Mouse (Mus musculus): ENCODE data around the gene Ccdc83.

The Ccdc83 gene

DNA sequence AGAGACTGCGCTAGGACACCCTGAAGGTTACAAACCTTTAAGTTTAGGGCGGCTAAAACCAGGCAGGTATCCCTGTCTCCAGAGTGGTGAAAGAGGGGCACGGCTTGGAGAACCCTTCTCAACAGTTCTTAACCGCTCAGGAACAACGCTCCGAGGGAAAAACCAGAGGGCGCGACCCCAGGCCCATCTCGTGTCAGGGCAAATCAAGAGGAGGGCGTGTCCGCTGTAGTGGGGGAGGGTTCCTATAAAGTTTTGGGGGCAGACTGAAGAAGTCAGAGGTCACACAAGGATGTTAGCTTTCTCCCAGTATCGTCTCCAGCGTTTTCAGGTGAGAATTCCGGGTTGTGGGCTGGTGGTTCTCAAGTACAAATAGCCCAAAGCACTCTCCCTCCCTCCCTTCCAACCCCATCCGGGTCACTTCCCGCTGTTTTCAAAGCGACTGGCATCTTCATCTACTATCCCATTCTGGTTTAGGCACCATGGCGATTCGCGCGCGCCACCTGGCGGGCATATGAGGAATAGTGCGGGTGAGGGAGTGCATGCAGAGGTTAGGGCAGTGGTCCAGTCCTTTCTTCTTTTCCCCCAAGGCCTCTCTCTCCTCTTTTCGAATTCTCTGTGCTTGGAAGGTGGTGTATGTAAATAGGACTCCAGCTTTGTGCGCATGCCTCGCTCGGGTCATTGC is at the start of gene Ccdc83:
Gene Ccdc83 (minus strand): TSS at position 489 of the 682 bp plus-strand sequence.
- DNase-seq (ENCODE audit: low read depth, low spot score), result peak; percentile 63

DNA sequence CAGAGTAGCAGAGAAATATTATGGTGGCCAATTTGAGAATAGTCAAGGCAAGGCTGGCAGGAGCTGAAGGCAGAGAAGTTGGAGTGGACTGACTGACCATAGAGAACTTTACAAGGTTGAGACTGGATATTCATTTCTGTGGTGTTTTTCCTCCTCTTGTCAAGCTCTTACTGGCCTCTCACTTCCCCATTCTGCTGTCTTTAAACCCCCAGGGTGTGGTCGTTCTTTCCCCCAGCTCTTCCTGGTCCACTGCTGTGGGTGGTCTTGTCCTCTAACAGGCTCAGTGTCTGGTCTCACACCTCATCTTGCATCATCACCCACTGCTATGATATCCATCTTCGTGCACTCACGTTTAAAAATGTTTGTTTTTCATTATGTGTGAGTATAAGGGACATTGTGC is 47.8 kb upstream of the Ccdc83 start:
- DNase-seq (ENCODE audit: low read depth, low spot score), result no peak

DNA sequence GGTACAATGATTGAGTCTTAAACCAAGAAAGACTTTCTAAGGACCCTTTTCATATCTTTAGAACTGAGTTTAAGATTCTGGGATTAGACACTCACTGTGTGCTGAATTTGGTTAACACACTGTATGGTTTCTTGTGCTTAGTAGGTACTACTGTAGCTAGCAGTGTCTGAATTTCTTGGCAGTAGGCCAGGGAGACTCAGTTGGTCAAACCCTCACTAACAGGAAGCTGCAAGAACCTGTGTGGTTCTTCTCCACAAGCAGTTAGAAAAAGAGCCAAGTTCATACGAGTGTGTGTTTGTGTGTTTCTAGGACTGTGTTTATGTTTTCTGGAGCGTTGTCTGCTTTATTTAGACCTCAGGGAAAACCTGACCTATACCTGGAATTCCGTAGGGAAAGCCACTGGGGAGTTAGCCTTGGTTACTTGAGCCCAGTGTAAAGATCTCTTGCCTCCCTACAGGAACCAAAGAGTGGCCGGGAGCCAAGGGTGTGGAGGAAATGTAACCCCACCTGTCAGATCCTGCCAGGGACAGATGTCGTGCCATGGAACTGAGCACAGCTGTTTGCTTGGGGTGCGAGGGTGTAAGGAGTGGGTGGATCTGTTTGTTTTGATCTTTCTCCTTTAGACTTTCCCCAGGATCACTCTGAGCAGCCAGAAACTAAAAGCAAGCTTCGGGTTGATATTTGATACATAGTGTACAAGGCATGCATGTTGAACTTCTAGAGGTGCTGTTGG is 46.7 kb upstream of the Ccdc83 start:
- peak; percentile 27 for DNase-seq (ENCODE audit: low read depth, low spot score)

DNA sequence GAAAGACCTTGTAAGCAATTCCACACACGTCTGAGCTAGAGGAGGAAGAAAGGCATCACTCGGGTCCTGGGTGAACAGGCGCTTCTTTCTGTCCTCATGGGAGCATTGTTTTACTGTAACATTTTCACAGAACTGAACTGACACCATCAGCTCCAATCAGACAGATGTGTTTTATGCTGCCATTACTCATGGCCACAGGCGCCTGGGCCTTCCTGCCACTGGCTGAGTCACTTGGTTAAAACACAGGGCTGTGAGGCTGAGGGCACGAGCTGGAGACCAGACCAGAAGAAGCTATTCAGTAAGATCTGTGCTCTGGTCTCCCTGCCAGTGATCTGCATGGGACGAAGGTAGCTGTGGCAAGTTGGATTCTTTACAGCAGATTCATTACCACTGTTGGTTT is 42.4 kb upstream of the Ccdc83 start:
- DNase-seq (ENCODE audit: low read depth, low spot score), result no peak

DNA sequence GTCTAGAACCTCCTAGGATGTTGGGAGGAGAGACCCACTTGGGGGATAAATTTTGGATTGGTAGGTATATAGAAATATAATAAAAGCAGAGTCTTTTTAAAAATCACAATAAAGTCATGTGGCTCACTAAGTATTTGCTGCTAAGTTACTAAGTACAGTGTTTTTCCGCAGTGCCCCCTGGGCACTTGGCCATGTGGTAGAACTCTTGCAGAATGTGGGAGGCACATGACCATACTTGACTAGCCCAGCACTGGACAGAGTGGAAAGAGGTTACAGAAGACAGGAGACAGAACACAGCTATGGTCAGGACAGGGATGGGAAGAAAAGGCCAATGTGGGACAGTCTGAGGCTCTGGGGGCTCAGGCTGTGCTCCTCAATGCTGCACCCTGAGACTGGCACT is 41.4 kb upstream of the Ccdc83 start:
- DNase-seq (ENCODE audit: low read depth, low spot score), result no peak

DNA sequence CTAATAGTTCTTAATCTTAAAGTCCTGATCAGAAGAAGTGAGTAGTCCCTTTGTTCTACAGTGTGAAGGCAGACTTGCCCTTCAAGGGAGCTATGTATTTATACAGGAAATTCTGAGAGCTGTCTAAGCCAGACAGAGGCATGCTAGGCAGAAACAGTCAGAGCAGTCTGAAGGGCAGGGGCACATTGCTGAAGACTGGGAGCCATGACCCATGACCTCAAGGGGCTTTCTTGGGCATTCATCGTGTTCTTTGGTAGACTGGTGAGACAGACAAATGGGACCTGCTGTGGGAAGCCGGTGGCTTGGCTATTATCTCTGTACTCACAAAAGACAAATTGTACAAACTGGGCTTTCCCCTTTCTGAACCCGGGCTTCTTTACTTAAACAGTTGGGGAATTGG is 40.5 kb upstream of the Ccdc83 start:
- DNase-seq (ENCODE audit: low read depth, low spot score), result no peak

DNA sequence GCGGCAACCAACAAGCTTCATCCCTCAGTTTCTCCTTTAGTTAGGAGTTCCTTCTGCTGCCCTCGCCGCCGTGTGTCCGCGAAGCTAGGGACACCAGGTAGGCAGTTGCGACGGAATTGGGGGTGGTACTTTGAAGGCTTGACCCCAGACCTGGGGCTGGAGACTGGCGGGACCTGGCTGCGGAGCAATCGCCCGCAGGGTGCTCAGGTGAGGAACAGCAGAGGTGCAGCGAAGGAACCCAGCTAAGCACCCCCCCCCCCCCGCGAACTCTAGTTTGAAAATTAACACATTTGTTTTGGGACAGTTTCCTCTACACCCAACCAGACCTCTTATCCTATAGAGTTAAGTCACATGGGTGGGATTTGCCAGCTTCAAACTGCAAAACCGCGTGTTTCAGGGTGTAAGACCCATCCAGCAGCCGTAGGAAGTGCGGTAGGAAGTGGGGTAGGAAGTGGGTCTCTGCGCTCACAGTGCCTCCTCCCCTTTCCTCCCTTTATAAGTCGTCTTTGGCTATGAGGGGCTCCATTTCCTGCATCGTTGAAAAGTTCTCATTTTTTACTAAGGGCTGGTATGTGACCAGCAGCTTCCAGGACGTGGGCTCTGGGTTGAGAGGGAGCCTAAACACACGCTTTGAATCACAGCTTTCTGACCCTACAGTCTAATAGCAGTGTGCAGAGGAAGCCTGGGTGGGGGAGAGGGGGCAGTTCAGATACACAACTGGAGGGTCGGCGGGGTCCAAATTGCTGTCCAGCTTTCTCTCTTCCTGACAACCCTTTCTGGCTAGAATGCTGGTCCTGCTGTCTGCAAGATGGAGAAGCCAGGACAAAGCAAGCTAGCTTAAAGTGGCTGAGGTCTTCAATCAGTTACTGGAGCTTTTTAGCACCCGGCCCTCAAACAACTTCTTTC is 37.3 kb upstream of the Ccdc83 start:
- peak; percentile 67 for DNase-seq (ENCODE audit: low read depth, low spot score)

DNA sequence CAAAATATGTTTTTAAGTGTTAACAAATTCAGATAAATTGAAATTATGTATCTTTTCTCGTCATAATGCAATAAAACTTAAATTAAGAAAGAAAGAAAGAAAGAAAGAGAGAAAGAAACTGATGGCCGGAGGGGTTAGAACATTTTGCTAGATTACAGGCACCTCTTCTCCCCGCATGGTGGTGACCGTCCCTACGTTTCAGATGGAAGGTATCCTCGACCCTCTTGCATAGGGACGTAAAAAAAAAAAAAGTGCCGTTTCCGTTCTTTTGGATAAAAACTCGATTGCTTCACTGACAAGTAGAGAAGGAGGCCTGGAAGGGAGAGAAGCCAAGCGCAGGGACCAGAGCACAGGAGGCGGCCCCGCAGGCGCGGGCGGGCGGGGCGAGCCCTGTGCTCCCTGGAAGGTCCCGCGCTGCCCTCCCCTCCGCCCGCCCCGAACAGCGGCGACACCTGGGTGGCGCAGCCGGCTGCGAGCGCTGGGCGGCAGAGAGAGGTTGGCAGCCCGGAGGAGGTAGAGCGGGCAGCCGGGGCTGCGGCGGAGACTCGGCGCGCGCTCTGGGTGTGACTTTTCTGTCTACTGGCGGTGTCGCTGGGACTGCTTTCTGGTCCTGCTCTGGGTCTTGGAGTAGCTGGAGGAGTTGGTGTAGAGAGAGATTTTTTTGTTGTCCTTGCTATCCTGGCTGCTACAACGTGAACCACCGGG is 36.5 kb upstream of the Ccdc83 start, which contains the start of gene Sytl2:
Gene Sytl2 (plus strand): TSS at position 311 of the 705 bp plus-strand sequence.
- peak; percentile 79 for DNase-seq (ENCODE audit: low read depth, low spot score)

DNA sequence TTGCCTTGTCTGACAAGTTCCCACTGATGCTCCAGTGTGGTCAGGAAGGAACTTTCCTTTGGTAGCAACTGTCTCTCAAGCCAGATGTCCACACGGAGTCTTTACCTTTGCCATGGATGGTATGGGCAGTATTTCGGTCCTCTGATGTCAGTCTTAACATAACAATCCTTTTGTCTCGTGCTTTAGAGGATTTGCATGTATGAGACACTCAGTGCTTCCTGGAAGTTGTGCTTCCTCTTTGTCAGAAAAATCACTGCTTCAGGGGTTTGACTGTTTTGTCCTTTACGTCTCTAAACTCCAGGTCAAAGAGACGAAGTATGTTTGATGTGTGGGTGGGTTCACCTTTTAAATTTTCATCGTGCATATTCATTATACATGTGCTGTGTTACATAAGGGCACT is 26.3 kb upstream of the Ccdc83 start:
- DNase-seq (ENCODE audit: low read depth, low spot score), result no peak

DNA sequence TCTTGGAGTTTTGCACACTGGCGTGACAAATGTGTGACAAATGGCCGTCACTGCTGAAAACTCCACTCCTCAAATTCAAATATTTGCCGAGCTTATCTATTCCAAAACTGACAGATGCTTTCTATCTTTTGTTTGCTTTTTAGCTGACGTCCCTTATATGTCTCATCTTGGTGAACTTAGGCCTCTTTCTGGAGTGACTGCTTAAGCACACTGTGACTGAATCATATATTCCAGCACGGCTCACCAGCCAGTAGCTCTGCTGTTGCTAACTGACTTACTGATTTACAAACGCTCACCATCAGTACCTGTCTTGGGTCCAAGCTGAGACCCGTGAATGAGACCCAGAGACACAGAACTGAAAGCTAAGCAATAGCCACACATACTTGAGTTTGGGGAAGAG is 19.2 kb upstream of the Ccdc83 start:
- DNase-seq (ENCODE audit: low read depth, low spot score), result no peak

DNA sequence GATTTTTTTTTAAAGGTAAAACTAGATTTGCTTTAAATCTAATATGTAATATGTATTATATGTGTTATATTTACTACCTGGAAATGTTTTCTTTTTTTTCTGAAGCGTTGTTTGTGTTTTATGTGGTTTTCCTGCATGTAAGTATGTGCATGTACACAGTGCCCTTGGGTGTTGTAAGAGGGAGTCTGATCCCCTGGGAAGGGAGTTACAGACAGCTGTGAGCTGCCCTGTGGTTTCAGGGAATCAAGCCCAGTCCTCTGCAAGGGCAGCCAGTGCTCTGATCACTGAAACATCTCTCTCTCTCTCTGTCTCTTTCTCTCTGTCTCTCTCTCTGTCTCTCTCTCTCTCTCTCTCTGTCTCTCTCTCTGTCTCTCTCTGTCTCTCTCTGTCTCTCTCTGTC is 17.2 kb upstream of the Ccdc83 start:
- DNase-seq (ENCODE audit: low read depth, low spot score), result no peak

DNA sequence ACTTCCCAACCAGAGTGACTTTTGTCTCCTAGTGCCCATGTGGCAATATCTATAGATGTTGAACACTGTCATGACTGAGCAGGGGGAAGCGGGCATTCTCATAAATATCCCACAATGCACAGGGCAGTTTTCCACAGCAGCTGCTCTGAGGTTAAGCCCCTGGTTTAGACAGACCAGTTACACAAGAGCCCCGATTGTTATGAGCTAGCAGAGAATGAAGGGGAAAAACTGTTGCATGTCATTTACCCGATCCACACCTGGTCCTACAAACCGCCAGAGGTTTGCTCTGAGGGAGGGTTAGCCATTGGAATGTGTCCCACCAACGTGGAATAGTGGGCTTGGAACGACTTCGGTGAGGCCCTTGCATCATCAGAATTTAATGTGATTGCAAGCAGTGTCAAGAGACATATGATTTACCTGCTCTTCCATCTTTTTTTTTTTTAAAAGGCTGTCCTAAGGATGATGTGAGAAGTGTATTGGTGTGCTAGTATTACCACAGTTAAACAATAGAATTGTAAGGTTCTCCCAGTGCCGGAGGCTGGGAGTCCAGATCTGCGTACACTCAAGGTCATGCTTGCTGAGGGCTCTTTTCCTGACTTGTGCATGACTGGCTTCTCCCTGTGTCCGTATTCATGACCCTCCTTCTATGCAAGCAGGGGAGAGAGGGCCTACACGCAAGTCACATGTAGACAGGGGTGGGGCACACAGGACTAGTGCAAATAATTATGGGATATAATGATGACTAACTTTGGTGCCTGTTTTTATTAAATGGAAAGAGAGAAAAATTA is 16.4 kb upstream of the Ccdc83 start:
- no peak for DNase-seq (ENCODE audit: low read depth, low spot score)

DNA sequence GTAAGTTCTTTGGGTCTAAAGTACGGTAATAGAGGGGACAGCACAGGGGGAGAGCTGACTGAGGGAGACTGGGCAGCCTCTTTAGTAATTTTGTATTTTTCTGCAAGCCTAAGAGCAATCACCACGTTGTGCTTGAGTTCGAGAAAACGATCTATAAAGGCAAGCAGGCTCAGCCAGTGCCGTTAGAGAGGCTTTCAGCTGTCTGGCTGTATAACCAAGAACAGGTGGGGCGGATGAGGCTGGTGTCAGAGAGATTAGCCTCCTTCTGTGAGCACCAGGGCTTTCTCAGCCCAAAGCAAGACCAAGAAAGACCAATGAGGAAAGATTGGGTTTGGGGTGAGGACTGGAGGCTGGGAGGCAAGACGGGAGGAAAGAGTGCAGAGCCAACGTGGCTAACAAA is 15.3 kb upstream of the Ccdc83 start:
- DNase-seq (ENCODE audit: low read depth, low spot score), result no peak

DNA sequence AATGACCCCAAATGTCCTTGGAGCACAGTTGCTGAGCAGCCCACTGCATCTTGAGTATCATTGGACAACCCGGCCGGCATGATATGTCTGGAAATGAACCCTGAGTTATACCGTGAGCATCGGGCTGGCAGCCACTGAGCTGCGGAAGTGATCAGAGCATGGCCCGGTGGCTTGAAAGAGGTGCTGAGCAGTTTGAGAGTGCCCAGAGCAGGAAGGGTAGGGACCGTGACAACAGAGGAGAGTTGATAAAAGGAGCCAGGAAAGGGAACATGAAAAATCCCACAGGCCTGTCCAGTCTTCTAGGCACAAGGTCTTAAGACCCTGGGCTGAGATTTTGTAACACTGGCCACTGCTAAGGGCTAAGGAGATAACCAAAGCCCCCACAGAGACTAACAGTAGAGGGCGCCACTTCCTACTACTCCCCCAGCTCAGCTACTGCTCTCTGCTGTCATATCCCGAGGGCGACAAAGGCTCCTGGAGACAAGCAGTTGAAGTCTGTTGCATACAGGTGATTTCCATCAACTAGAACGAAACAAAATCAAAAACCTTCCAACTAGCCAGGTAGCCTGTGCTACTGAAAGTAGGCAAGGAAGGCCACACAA is 14.8 kb upstream of the Ccdc83 start:
- DNase-seq (ENCODE audit: low read depth, low spot score), result peak; percentile 63

DNA sequence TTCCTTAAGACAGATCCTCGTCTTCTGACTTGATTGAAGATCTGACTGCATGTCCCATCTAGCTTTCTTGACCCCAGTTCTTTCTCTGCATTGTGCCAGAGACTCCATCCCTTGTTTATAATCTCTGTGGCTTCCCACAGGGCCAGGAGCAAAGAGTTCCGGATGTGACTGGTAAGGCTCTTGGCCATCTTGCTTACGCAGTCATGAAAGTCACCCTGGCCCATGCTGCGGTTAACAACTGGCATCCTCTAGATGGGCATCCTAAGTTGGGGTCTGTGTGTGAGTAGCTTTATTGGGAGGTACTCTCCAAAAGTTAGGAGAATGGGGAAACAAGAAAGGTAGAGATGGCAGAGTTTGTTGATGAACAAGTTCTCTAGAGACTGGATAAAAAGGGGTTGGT is 13.6 kb upstream of the Ccdc83 start:
- no peak for DNase-seq (ENCODE audit: low read depth, low spot score)

DNA sequence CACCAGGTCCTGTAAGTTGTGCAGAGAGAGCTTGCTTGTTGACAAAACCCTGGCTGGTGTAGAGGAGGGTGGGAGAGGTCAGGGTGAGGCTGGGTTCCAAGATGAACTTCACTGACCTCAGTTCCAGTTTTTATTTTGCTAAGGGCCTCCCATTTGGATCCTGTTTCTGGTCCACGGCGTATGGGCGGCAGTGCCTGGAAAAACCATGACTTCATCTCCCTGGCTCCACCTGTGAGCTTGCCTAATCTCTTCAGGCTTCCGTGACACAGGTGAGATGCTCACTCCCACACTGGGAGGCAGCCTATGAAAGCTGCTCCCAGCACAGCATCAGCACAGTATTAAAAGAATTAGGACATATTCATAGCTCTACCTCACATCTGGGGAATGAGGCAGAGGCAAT is 12.2 kb upstream of the Ccdc83 start:
- DNase-seq (ENCODE audit: low read depth, low spot score), result no peak

DNA sequence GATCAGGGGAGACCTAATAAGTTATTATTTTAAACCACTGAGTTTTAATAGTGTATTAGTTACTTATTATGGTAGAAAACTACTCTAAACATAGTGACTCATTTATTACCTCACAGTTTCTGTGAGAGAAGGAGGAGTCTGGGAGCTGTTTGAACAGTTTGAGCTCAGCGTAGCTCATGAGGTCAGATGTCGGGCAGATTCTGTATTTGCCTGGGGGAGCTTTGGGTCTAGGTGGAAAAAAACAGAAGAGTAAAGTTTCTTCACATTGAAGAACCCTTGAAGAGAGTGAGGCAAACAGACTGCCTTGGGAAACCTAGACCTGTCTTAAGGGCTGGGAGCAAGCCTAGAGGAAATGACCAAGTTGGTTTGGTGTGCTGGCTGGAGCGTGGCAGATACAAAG is 11.7 kb upstream of the Ccdc83 start:
- no peak for DNase-seq (ENCODE audit: low read depth, low spot score)

DNA sequence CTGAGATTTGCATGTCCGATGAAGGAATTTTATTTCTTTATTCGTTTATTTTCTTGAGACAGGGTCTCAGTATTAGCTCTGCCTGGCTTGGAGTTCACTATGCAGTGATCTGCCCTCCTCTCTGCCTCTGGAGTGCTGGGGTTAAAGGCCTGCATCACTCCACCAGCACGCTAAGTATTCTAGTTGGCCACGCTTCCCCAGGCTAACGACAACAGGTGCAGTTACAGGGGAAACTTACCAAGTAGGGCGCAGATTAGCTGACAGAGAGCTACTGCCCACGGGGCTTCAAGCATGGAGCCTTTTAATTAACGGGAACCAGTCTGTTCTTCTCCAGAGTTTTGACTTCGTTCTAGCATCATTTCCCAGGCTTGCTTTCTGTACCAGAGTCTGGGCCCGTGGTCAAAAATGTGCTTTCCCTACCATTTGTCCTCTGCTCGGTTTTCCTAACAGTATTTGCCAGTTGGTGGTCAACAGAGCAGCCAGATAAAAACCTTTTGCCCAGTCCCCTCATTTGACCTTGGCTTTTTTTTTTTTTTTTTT is 9.1 kb upstream of the Ccdc83 start:
- DNase-seq (ENCODE audit: low read depth, low spot score), result no peak

DNA sequence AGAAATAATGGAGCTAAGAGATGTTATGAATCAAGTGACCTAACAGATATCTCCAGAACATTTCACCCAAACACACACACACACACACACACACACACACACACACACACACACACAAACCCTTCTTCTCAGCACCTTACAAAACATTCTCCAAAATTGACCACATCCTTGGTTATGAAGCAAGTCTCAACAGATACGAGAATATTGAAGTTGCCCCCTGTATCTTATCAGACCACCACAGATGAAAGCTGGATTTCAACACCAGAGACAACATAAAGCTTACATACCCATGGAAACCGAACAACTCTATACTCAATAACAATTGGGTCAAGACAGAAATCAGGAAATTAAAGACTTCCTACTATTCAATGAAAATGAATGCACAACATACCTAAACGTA is 4.6 kb upstream of the Ccdc83 start:
- no peak for DNase-seq (ENCODE audit: low read depth, low spot score)

DNA sequence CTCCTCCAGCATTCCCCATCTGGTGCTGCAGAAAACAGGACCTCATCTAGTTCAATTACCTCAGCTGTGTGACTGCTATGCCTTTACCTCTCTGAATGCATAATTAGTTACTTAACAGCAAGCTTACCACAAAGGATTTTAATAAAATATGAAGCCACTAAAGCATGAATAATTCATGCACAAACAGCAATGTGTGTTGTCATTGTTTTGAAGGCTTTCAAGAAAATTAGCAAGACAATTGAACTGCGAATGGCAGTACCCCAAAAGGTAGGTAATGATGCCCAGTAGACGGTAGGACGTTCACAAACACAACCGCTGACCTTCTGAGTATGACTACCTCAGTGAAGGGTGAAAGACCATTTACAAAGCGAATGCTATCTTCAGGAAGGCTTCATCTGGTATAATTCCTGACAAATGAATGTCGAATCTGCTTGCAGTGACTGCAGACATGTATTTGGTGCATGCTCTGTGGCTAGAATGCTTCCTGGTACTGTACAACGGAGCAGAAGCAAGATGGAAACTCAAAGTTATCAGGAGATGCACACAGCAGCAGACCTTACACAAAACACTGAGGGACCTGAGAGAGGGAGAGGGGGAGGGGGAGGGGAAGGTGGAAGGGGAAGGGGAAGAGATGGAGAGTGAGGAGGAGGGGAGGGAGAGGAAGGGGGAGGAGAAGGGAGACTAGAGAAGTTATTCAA is 3.5 kb downstream of the Ccdc83 start:
- DNase-seq (ENCODE audit: low read depth, low spot score), result no peak

Measured in CD4-positive helper T cell, adult 2 months (primary cell).